Mouse (Mus musculus) T-helper 17 cell (primary cell): ENCODE data around the gene Cecr2.

Experiments used
- in situ Hi-C, 2 experiments: fragments of 300-600 bp; cut with MboI, MseI; formaldehyde crosslinking; loops; 1 replicate in 1 of 2; 2 replicates in 1 of 2; pipeline ENCODE4 v1.15.1; 2025; ENCODE audit warnings: high pct_unique_total_duplicates in 2 of 2

The Cecr2 gene

DNA sequence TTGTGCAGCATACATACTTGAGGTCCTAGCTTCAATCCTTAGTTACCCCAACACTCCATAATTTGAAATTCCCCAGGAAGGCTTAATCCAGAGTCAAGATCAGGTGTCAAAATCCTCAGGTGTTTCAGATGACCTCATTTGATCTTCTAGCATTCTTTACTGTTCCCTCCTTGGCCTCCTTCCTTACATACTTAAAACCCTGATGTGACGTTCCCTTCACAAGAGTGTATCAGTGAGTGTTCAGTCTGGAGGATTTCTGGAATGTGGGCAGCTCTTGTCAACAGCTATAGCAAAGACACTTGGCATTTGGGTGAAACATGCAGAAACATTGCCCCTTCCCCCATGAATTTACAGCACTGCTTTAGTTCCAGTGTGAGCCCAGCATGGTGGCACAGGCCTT, 103.8 kb downstream of the Cecr2 start:
- in situ Hi-C loops, result loop anchor here in 1 of 2 experiments (10.0 kb wide), 1 partner anchor 265 kb away; no protein-coding TSS in a partner anchor

DNA sequence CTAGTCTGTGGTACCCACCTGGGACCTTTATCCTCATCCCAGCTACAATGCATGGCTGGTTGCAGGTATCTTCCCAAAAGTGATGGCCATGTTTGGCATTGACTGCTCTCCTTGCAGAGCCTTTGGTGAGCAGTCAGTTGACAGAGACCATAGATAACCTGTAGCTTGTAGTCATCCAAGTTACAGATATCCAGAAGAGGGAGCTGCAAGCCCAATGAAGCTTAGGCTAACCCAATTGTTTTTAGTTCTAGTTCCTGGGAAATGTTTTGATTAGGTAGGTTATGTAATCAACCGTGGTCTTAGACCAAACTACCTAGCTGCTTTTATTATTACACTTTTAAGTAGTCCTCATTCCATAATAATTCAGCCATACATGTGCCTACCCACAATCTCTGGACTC, 105.2 kb downstream of the Cecr2 start:
- in situ Hi-C loops, result no loop called here

DNA sequence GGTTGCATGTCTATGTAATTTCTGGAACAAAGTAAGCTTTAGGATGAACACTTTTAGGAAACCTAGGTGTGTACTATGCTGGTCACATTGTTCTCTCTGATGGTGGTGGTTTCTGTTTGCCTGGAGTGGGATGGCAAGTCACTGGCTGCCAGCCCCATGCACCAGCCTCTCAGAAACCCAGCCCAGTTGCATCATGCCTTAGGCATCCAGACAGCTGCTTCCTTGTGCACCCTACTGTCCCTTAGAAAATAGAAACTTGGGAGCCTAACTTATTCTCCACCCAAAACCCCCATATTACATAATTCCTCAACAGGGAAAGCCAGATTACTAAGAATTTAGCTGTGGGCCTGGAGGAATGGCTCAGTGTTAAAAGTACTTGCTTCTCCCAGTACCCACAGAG, 105.9 kb downstream of the Cecr2 start:
- in situ Hi-C loops, result no loop called here

DNA sequence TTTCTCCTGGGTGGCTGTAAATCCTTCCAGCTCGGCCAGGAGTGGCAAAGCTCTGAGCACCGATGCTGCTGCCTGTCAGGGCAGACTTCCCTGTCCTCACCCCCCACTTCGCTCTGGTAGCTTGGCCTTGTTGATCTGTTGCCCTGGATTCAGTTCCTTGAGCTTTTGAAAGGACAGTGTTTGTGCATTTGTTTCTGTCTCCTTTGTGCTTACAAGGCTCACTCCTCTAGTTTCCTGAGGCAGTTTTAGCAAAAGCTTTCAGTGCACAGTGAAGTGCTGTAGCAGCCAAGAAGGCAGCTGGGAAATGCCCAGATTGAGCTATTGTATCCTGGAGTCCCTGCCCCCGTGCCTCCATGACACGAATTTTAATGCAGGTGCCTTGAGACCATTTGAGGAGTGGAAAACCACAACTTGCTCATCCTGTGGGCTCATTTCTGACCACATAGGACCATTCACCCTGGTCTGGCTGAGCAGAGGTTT, 107.0 kb downstream of the Cecr2 start, which contains the start of gene Slc25a18:
TSS of gene Slc25a18 (plus strand) at position 430 of the 480 bp plus-strand sequence.
- in situ Hi-C loops, result no loop called here

DNA sequence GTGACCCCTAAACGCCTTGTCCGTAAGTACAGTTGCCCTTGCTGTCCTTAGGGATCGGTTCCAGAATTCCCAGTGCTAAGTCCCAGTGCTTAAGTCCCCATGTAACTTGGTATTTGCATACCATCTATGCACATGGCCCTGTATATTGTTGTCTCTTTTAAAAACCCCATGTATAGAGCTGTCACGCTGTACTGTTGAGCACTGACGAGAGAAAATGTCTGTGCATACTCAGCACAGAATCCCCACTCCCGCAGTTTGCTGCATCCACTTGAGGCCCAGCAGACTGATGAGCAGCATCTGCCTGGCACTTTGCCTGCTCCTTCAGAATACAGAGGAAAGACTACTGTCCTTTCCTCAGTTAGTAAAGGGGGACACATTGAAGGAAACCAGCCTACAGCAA, 107.6 kb downstream of the Cecr2 start:
- in situ Hi-C loops, result no loop called here

DNA sequence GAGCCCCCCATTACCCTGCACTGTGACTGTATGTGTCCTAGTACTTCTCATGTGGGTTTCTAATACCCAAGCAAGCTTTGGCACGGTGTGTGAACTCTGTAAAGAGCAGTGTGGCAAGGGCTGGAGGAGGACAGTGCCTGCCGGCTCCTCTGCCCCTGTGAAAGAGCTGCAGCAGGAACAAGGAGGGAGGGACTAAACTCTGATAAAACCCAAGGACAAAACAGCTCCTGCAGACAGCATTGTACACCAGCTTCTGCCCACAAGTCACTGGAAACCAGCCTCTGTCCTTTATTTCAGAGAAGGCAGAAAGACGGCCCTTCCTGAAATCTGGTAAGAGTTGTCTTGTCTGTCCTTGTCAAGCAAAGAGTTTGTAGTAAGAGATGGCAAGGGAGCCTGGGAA, 110.1 kb downstream of the Cecr2 start:
- in situ Hi-C loops, result loop anchor here in 1 of 2 experiments (5.0 kb wide), 1 partner anchor 81 kb away; no protein-coding TSS in a partner anchor

DNA sequence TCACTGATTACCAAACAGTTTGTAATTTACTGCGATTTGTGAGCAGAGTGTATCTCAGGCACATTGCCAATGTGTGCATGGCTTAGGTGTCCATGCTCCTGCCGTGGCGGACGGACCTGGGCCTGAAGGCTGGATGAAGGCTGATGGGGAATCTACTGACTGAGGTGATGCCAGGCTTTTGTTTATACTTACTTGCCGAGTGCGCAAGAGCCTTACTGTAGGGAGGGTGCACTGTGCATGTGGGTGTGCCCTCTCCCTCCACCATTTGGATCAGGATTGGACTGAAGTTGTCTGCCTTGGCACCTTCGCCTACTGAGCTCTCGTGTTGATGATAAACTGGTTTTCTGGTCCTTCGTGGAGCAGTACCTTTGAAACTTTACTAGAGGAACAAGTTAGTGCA, 111.4 kb downstream of the Cecr2 start:
- in situ Hi-C loops, result loop anchor here in 1 of 2 experiments (5.0 kb wide), 1 partner anchor 80 kb away; no protein-coding TSS in a partner anchor

DNA sequence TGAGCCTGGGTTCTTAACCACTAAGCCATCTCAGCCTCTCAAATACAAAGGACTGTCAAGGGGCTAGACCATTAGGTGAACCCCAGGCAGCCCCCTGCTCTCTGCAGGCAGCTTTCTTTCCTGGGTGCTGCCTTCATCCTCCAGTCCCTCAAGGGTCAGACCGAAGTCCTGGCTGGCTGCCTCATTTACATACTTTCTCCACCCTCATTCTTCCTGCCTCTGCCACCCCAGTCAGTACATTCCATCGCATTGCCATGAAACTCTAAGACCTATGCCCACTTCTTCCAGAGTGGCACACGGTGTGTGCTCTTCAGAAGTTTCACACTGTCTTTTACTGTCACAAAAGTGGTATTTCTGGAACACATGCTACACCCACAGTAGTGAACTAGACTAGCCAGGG, 112.1 kb downstream of the Cecr2 start:
- in situ Hi-C loops, result loop anchor here in 1 of 2 experiments (5.0 kb wide), 1 partner anchor 79 kb away; no protein-coding TSS in a partner anchor

DNA sequence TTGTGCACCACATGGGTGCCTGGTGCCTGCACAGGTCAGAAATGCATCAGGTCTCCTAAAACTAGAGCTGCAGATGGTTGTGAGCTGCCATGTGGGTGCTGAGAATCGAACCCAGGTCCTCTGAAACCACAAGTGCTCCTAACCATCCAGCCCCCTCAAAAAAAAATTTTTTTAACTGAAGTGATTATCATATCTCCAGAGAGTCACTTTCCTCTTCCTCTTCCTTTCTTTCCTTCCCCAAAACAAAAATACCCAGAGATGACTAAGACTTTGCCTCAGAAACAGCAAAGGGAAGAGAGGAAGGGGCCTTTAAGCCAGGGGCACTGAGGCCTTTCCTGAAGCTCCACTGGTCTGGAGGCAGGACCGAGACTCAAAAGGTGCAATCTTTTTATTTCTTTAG, 116.8 kb downstream of the Cecr2 start:
- in situ Hi-C loops, result no loop called here

DNA sequence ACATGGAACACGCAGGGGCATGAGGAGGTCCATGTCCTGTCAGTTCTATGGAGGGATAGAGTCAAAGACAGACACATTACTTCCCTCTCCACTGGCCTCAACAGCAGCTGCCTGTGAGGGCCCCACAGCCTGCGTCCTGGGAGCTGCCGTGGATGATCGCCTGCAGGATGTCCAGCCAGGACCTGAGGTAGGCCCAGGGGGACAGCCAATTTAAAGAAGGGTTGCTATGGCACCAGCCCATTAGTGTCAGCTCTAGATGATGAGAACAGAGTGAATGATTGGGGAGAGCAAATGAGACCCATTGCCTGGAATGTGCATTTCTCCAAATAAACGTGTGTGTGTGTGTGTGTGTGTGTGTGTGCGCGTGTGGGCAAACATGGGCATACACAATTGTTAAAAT, 118.2 kb downstream of the Cecr2 start:
- in situ Hi-C loops, result no loop called here

DNA sequence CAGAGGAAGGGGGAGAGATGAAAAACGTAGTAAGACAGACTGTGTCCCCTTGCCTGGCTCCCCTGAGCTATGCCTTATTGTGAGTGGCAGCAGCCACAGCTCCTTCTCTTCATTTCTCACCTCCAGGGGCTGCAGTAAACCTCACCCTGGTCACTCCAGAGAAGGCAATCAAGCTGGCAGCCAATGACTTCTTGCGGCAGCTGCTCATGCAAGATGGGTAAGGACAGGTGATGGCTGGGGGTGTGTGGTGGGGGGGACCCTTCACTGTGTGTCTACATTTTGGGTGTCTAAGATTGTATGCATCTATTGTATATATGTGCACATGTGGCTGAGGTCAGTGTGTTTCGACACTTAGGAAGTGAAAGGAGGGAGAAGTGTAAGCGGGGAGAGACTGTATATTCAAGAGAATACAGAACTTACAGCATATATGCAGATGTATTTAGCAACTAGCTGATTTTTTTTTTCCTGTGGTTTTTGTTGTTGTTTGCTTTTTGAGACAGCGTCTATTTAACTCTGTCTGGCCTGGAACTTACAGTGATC, 122.0 kb downstream of the Cecr2 start:
- in situ Hi-C loops, result no loop called here

DNA sequence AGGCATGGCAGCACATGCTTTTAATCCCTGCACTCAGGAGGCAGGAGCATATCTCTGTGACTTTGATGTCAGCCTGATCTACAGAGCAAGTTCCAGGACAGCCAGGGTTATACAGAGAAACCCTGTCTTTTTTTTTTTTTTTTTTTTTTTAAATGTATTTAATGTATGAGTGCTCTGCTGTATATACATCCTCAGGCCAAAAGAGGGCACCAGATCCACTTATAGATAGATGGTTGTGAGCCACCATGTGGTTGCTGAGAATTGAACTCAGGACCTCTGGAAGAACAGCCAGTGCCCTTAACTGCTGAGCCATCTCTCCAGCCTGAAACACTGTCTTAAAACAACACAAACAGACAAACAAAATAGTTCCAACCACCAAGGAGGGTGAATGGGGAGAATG, 122.7 kb downstream of the Cecr2 start:
- in situ Hi-C loops, result no loop called here

DNA sequence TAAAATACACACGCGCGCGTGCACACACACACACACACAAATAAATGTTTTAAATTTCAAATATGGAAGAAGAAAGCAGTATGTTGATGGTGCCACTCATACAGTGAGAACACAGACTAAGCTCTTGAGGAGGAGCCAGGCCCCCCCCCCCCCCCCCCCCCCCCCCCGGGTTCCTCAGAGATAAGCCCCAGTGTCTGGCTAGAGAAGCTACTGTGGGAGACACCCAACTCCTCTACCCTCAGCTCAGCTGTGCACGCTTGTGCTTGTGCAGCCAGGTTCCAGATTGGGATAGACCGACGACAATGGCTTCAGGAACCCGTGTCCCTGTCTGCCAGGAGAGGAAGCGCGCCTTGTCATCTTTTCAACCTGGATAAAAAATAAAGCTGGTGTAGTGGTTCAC, 124.0 kb downstream of the Cecr2 start:
- in situ Hi-C loops, result no loop called here

DNA sequence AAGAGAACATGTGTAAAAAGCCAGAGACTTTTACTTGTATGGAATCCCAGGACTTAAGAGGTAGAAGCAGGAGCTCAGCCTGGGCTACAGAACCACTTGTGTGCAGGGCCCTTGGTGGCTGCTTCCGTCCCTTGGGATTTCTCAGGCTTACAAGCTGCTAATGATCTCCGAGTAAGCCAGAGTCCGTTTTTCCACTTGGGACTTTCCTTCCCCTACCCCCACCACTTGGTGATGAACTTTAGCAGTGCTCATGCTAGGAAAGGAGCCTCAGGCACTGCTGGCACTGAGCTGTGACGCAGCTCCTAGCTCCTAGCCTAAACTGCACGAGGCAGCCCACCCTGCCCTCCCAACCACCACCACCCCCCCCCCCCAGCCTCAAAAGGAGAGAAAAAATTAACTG, 124.5 kb downstream of the Cecr2 start:
- in situ Hi-C loops, result no loop called here

DNA sequence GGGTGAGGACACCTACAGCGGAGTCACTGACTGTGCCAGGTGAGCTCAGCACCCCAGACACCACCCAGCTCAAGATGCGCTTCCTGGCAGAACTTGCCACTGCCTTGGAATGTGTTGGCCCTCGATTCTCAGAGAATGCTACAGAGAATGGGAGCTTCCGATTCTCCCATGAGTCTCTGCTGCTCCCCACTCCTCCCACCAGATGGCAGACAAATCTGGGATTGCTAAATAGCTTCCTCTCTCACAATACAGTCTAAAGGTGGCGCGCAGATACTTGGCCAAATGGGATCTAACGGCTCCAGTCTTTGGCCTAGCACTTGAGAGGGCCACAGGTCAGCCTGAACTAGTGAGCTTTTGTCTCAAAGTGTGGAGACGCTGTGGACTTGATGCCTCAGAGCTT, 126.8 kb downstream of the Cecr2 start:
- in situ Hi-C loops, result no loop called here

DNA sequence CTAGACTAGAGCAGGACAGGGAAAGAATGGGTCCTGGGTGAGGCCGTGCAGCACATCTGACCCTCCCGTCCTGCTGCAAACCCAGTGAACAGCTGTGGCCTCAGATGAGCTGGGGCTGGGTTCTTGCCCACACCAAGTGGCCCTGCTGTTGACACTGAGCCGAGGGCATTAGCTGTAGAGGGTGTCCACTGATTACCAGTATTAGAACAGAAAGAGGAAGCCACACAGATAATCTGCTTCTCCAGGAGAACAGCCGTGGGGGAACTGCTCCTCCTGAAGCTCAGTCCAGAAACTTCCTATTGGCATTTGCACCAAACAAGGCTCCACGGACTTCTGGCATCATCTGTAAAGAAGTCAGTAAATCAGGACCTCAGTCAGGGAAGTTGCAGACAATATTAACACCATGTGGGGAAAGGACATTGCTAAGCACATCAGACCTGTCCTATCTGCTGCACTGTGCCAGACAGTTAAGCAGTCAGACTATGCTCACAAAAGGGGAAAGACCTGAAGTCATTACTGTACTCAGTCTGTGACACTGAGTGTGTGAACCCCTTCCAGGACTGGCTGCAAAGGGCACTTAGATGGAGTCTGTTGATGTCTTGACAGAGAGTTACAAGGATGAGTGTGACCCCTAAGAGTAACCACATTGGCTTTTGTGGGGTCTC, 129.4 kb downstream of the Cecr2 start:
- in situ Hi-C loops, result loop anchor here in 1 of 2 experiments (5.0 kb wide), 1 partner anchor 272 kb away; no protein-coding TSS in a partner anchor

DNA sequence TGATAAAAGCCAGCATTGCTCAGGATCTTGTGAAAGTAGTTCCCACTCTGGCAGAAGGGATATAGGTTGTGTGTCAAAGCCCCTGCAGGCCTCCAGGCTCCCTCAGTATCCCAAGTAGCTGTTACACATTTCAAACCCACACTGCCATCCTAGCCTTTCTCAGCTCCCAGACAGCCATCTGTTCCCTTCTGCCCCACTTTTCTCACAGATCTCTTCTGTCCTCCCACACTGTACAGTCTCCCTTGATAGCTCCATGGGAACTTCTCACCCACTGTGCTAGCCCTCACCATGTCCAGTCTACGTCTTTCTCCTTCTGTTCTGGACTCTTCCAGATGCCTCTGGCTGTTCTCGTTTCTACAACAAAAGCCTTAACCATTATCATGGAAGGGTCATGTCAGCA, 129.9 kb downstream of the Cecr2 start:
- in situ Hi-C loops, result loop anchor here in 1 of 2 experiments (5.0 kb wide), 1 partner anchor 271 kb away; no protein-coding TSS in a partner anchor

DNA sequence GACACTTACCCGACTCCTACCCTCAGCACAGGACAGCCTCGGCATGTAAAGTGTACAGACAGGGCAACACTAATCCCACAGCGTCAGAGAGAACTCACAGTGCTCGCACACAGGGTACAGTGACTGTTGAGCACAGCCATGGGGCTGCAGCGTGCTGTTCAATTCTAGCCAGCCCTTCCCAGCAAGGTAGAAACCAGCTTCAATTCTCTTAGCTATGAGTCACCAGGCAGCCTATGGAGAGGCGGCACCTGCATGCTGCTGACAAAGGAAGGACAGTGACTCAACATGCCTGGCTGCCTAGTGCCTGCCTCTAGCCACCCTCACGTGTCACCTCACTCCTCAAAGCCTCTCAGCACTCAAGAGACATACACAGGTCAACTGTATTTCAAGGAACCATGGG, 131.8 kb downstream of the Cecr2 start:
- in situ Hi-C loops, result loop anchor here in 1 of 2 experiments (5.0 kb wide), 1 partner anchor 269 kb away; no protein-coding TSS in a partner anchor

DNA sequence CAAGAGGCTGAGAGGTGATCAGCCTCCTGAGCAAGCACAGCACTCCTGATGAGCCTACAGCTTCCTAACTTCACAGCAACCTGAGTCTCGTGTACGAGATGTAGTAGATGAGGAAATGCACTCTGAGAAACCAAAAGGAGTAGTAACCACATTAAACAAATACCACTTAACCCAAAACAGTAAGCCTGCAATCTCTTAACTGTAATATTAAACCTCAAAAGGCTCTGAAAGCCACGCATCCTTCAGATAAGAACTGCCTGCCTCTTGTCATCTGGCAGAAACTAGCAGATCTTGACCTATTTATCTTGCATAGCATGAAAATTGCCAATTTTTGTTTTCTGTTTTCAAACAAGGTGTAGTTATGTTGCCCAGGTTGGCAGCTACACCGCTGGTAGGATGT, 132.7 kb downstream of the Cecr2 start:
- in situ Hi-C loops, result loop anchor here in 1 of 2 experiments (5.0 kb wide), 1 partner anchor 268 kb away; no protein-coding TSS in a partner anchor

DNA sequence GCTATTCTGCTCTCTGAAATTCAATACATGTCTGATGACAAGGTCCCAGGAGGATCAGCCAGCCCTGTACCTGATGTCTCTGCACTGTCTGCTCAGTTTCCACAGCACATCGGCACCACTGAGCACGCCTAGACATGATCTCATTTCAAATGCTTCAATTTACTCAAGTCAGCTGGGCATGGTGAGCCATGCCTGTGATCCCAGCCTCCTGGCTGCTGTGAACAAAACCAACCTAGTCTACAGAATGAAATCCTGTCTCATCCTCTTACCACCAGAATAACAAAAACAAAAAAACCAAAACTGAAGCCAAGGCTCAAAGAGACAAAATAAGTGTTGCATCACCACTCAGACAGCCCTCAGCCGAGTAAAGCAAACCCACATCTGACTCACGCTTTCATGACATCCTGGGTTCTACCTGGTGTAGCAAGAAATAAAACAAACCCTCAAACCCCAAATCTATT, 133.4 kb downstream of the Cecr2 start:
- in situ Hi-C loops, result loop anchor here in 1 of 2 experiments (5.0 kb wide), 1 partner anchor 268 kb away; no protein-coding TSS in a partner anchor

DNA sequence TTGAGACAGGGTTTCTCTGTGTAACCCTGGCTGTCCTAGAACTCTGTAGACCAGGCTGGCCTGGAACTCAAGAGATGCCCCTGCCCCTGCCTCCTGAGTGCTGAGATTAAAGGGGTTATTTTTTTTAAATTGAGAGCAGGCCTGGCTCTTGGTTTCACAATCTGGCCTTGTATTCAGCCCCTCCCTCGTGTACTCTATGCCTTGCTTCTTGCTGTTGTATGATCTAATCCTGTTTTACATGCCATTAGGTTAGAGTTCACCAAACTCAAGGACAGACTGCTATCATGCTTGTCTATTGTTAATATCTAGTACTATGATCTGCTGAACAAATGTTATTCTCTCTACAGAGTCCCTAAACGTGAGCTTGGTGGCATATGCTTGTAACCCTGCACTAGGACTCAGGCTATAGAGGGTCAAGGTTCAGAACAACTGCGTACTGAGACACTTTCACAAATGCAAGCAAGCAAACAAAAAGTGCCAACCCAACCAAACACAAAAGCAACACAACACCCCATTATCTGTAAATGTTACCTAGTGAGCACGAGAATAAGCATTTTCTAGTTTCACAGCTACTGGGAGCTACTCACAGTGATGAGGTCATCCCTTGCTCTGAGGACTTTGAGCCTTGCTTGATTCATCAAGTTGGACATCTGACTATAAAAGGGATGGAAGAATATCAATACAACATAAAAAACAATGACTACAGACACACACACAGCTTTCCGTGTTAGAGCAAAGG, 141.0 kb downstream of the Cecr2 start:
- in situ Hi-C loops, result no loop called here

DNA sequence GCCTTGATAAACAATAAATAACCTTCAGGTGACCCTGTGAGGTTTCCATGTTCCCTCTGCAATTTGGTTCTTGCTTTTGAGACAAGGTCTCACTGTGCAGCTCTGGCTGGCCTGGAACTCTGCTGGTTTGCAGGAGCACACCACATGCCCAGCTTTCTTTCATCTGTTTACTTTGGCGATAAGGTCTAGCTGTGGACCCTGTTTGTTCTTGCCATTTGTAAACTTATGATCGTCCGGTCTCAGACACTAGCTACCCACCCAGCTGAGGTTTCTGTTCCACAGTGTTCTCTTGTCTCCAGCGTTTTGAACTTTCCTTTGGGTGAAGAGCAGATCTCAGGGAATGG, 141.5 kb downstream of the Cecr2 start:
- in situ Hi-C loops, result no loop called here
